Mouse (Mus musculus) skeletal muscle tissue, postnatal 0 days (tissue): ENCODE data around the gene Gpr182. TPM values are rescaled to one million over a fixed set of nuclear protein-coding genes. Genes with fewer than 3 reads are reported as not detected.

Experiments used
- polyA plus RNA-seq: library from polyadenylated mRNA; unstranded; fragments of >200 nt; fragmentation: Nextera tagmentation; extraction: Ambion mirVana; gene quantifications from 2 replicates; pipeline ENCODE4 v1.2.1, GENCODE M21; 2015

Gene Gpr182
- 1.1 and 1.7 TPM in 2 replicates for polyA plus RNA-seq

DNA sequence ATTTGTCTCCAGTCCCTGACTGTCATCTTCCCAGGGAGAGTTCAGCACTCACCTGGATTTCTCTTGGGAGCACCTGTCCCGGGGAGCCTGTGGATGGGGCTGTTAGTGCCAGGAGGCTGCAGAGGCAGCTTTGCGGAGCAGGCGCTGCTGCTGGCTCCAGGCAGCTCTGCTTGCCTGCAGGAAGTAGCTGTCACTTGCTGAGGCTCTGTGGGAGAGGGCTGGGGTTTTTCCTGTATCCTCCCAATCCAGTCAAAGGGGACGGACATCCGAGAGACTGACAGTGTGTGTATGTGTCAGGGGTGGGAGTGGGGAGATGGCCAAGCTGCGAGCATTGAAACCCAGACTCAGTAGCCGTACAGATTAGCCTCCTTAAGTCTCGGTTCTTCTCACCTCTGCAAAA is at the start of gene Gpr182:
Gene Gpr182, minus strand, starts transcription at position 185 of the 400 bp plus-strand sequence.

DNA sequence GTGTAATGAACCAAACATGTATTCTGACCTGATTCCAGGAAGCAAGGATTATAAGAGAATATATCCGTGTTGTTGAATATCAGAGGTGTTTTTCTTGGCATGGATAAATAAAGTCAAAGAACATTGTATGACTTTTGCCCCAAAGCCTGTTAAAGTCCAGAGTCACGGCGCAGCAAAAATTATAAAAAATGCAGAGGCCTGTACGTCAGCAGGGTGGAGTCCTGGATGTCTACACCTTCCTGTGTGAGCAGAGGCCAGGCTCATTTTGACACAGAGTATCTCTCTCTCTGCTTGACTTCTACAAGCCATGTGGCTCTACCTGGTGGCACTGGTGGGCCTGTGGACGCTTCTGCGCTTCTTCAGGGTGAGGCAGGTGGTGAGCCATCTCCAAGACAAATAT is 49.4 kb upstream of the Gpr182 start, which contains the start of gene Rdh16:
Gene Rdh16, plus strand, starts transcription at position 262 of the 400 bp plus-strand sequence.

DNA sequence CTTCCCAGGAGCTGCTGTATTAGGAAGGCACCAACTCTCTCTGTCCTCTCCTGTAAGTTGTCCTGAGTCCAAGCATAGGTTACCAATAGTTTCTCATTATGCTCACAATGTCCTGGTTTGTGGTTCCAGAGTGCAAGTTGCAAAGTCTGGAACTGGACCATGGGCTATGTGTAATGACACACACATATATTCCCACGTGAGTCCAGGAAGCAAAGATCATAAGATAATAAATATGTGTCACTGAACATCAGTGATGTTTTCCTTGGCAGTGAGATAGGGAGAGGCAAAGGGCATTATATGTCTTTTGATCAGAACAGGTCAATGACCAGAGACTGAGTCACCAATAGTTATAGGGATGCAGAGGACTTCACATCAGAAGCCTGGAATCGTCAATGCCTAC is 24.5 kb upstream of the Gpr182 start, which contains the start of gene Rdh9:
Gene Rdh9, plus strand, starts transcription at position 376 of the 400 bp plus-strand sequence.

DNA sequence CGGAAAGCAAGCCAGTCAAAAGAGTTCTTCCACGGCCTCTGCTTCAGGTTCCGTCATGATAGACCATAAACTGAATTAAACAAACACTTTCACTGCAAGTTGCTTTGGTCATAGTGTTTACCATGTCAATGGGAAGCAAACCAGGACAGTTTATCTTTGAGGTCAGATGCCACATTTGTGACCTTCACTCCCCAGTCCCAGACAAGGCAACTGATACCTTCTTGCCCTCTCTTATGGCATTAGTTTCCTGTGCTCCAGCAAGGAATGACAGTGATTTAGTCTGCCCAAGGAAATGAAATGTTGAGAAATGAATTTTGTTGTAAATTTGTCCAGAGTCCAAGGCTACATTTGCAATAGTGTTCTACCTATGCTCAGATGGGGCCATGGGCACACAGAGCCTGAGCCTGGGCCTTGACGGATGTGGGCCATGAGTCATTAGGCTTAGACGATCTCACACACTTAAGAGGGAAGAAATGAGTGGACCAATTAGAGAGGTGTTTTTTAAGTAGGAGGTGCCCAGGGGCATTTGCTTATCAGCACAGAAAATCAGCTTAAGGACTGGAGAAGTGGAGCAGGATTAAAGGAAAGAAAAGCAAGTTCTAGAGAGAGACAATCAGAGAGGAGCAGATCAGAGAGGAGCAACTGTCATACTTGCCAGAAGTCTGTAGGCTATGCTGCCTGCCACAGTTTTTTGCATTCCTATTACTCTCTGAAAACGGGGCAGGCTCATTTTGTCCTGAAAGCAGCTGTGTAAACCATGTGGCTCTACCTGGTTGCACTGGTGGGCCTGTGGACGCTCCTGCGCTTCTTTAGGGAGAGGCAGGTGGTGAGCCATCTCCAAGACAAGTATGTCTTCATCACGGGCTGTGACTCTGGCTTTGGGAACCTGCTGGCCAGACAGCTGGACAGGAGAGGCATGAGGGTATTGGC is 7.9 kb upstream of the Gpr182 start, which contains the start of the genes Rdh1 and Rdh16f1:
Gene Rdh1, plus strand, starts transcription at position 541 of the 930 bp plus-strand sequence.
Gene Rdh16f1, plus strand, starts transcription at position 607 of the 930 bp plus-strand sequence.

DNA sequence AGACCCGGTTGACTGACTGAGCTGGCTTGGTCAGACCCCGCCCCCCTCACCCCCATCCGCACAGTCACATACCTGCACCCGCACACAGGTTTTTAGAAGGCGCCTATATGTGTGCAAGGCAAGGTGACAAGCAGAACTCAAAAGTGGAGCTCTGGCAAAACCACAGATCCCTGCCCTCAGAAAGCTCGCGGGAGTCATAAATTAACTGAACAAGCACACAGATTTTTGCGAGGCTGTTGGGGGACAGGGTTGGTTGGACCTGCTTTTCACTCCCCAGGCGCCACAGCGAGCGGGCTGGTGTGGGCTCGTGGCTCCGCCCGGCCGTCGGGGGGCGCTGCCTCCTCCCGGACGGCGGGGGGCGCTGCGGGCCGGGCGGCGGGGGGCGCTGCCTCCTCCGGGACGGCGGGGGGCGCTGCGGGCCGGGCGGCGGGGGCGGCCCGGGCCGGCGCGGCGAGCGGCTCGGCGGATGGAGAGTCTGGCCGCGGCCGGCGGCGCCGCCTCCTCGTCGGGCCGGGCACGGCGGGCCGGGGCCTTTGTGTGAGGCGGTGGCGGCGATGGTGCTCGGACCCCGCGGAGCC is 12.4 kb downstream of the Gpr182 start, which contains the start of gene Zbtb39:
Gene Zbtb39, plus strand, starts transcription at position 456 of the 578 bp plus-strand sequence.

DNA sequence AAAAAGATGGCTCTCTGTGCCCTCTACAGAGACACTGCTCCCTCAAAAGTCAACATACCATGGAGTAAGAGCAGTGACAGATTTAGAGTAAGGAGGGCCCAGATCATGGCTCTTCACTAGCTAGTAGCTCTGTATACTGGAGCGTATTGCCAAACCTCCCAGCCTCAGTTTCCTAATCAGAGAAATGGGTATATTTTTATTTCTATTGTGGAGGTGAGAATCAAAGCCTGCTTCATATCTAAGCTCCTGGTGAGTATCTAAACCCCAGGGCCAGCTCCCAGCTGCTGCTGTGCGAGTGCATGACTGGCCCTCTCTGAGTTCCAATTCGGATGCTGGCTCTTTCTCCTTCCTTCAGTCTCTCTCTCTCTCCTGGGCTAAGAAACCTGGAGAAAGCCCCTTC is 27.4 kb downstream of the Gpr182 start, which contains the start of gene Tac2:
Gene Tac2, plus strand, starts transcription at position 301 of the 400 bp plus-strand sequence.

DNA sequence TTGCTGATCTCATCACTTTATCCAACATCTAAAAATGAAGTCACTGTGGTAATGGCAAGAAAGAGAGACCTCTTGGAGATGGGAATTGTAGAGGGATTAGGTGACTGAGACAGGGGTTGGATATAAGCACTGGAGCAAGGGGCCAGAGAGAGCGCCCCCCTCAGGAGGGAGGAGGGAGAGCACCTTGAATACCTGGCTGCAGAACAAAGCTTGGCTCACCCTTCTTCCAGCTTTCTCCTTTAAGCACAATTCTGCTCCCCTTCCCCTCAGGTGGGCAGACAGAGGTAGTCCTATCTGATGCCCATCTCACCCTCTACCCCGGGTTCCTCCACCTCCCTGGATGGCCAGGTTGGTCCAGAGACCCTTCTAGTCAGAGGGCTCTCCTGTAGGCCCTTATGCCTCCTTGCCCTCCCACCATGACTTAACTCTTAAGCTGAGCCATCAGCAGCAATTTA is 46.7 kb downstream of the Gpr182 start, which contains the start of gene Myo1a:
Gene Myo1a, plus strand, starts transcription at position 405 of the 455 bp plus-strand sequence.

Other genes starting within 250 kb of the Gpr182 start
- 28.6 and 40.9 TPM in 2 replicates for gene Ndufa4l2, start 236.8 kb downstream of the Gpr182 start, polyA plus RNA-seq
- 28.6 and 34.5 TPM in 2 replicates for gene Shmt2, start 229.3 kb downstream of the Gpr182 start, polyA plus RNA-seq
- 2.0 and 2.1 TPM in 2 replicates for gene Nxph4, start 217.2 kb downstream of the Gpr182 start, polyA plus RNA-seq
- gene Lrp1, start 130.6 kb downstream of the Gpr182 start, polyA plus RNA-seq: 38.9 and 46.3 TPM in 2 replicates
- gene Stat6, start 108.7 kb downstream of the Gpr182 start, polyA plus RNA-seq: 13.2 and 15.5 TPM in 2 replicates
- 4.0 and 4.1 TPM in 2 replicates for gene Nemp1, start 84.8 kb downstream of the Gpr182 start, polyA plus RNA-seq
- gene Nab2, start 83.2 kb downstream of the Gpr182 start, polyA plus RNA-seq: 6.1 and 7.3 TPM in 2 replicates
- gene Myo1a, start 46.6 kb downstream of the Gpr182 start, polyA plus RNA-seq: 0.12 and 0.28 TPM in 2 replicates
- gene Tac2, start 27.3 kb downstream of the Gpr182 start, polyA plus RNA-seq: 0.91 and 1.0 TPM in 2 replicates
- 0.83 and 0.88 TPM in 2 replicates for gene Zbtb39, start 12.2 kb downstream of the Gpr182 start, polyA plus RNA-seq
- 0.17 TPM in 1 of 2 replicates, not detected in the other for gene Rdh1, start 8.0 kb upstream of the Gpr182 start, polyA plus RNA-seq
- gene Rdh16f1, start 8.1 kb upstream of the Gpr182 start, polyA plus RNA-seq: 1.1 TPM in 1 of 2 replicates, not detected in the other
- 0.28 TPM in 1 of 2 replicates, not detected in the other for gene Rdh9, start 24.7 kb upstream of the Gpr182 start, polyA plus RNA-seq
- not detected in 2 replicates for gene Rdh16, start 49.4 kb upstream of the Gpr182 start, polyA plus RNA-seq
- gene Rdh19, start 98.2 kb upstream of the Gpr182 start, polyA plus RNA-seq: not detected in 2 replicates
- gene Rdh16f2, start 114.7 kb upstream of the Gpr182 start, polyA plus RNA-seq: not detected in 2 replicates
- gene Rdh7, start 137.1 kb upstream of the Gpr182 start, polyA plus RNA-seq: 0.19 TPM in 1 of 2 replicates, not detected in the other
- gene Sdr9c7, start 146.8 kb upstream of the Gpr182 start, polyA plus RNA-seq: 1.9 TPM in 1 of 2 replicates, not detected in the other